Mouse (Mus musculus) embryonic facial prominence, embryonic 10.5 days (tissue): ENCODE measurements around the gene Got2. TPM values are rescaled to one million over a fixed set of nuclear protein-coding genes. Genes with fewer than 3 reads are reported as not detected.
A peak's percentile ranks its signal among the peaks of the same experiment; 100 is the strongest.
"Not testable (repeated sequence)": the region's sequence is repeated elsewhere in the genome, so short reads cannot be mapped to it uniquely, and the experiment has no call there.

Experiments
- DNase-seq: peaks from one replicate; pipeline ENCODE4 v3.0.0-alpha.2; 2017; ENCODE audit warnings: low spot score
- H3K27ac ChIP-seq: fragments of 300-500 bp; sonication (generic); replicated peaks from 2 replicates; pipeline ENCODE4 v1.5.1; 2016; ENCODE audit warnings: mild to moderate bottlenecking
- H3K27me3 ChIP-seq: fragments of 300-500 bp; sonication (generic); replicated peaks from 2 replicates; pipeline ENCODE4 v1.6.1; 2016; ENCODE audit warnings: low read depth, mild to moderate bottlenecking; ENCODE audit not compliant: poor library complexity, severe bottlenecking
- H3K36me3 ChIP-seq: fragments of 300-500 bp; sonication (generic); replicated peaks from 2 replicates; pipeline ENCODE4 v1.6.1; 2016; ENCODE audit warnings: mild to moderate bottlenecking, moderate library complexity
- H3K4me1 ChIP-seq: fragments of 300-500 bp; sonication (generic); 2 replicates; pipeline ENCODE4 v1.6.1; 2016
- H3K4me3 ChIP-seq: fragments of 300-500 bp; sonication (generic); 2 replicates; pipeline ENCODE4 v1.5.1; 2016; ENCODE audit warnings: mild to moderate bottlenecking, moderate library complexity
- H3K9me3 ChIP-seq: fragments of 300-500 bp; sonication (generic); 2 replicates; pipeline ENCODE4 v1.6.1; 2016; ENCODE audit warnings: mild to moderate bottlenecking
- WGBS: fragments of 180-500 bp; shearing (Covaris S2); methylation state at CpG from one replicate; pipeline ENCODE4 v1.1.7; 2016; 5-methylcytosine and 5-hydroxymethylcytosine counted together
- polyA plus RNA-seq: library from polyadenylated mRNA; unstranded; fragments of >200 nt; fragmentation: Nextera tagmentation; extraction: Ambion mirVana; gene quantifications from 2 replicates; pipeline ENCODE4 v1.2.1, GENCODE M21; 2016

Got2 gene
- polyA plus RNA-seq, 1 experiment from 2014 or later, result 183 TPM

- H3K27me3 ChIP-seq, result no peaks in the 10 kb centered on the region
- WGBS, result under 1% methylated on average over 16 of the region's 16 CpGs
- DNase-seq, result peak; percentile 80
- peaks cover 21% of the 10 kb centered on the region for H3K36me3 ChIP-seq
- H3K27ac ChIP-seq, result peak overlapping the region; percentile 85
- H3K4me1 ChIP-seq, result peaks cover 18% of the 10 kb centered on the region
- peak overlapping the region; percentile 62 for H3K4me3 ChIP-seq
- no peaks in the 10 kb centered on the region for H3K9me3 ChIP-seq
Measured at GRCm38 (mm10) chr8:95833435-95833984, 54.8 kb downstream of the Got2 start.

- Histone ChIP-seq H3K27me3 (no peaks in the 10 kb centered on the region), H3K27ac (peak overlapping the region; percentile 85), H3K4me1 (peaks cover 18% of the 10 kb centered on the region), H3K36me3 (peaks cover 21% of the 10 kb centered on the region), H3K9me3 (no peaks in the 10 kb centered on the region), H3K4me3 (peak overlapping the region; percentile 62)
- 16% methylated on average over 16 of the region's 16 CpGs for WGBS
- peak; percentile 86 for DNase-seq
Measured at GRCm38 (mm10) chr8:95832603-95833434, 55.5 kb downstream of the Got2 start.

GRCm38 (mm10) chr8:95830144-95830543 lies 58.2 kb downstream of the Got2 start:
- peaks cover 18% of the 10 kb centered on the region for H3K4me1 ChIP-seq
- no peaks in the 10 kb centered on the region for H3K9me3 ChIP-seq
- no peaks in the 10 kb centered on the region for H3K27me3 ChIP-seq
- WGBS, result 69% methylated on average over 3 of the region's 3 CpGs
- no peak overlapping the region for H3K4me3 ChIP-seq
- DNase-seq, result no peak
- no peak overlapping the region for H3K27ac ChIP-seq
- H3K36me3 ChIP-seq, result peaks cover 5% of the 10 kb centered on the region; the same call in 1 of the 2 replicates

- H3K27me3 ChIP-seq, H3K9me3 ChIP-seq, H3K27ac ChIP-seq, H3K4me3 ChIP-seq, DNase-seq, H3K36me3 ChIP-seq, H3K4me1 ChIP-seq: not testable (repeated sequence)
- WGBS, result 58% methylated on average over 25 of the region's 25 CpGs
Measured at GRCm38 (mm10) chr8:95825162-95825561, 63.2 kb downstream of the Got2 start, which contains the start of gene Sap18b. Gene Sap18b, plus strand, starts transcription at chr8:95825346.

GRCm38 (mm10) chr8:95822699-95823098 lies 65.6 kb downstream of the Got2 start:
- WGBS, result 87% methylated on average over 3 of the region's 3 CpGs
- H3K27ac ChIP-seq, result no peak overlapping the region
- no peak for DNase-seq

GRCm38 (mm10) chr8:95822096-95822495 lies 66.3 kb downstream of the Got2 start:
- Histone ChIP-seq H3K27ac (no peak overlapping the region), H3K27me3 (no peaks in the 10 kb centered on the region)
- WGBS, result 88% methylated on average over 5 of the region's 5 CpGs

More at GRCm38 (mm10) chr8:95822699-95823098, 65.6 kb downstream of the Got2 start:
- Histone ChIP-seq H3K4me3 (no peak overlapping the region), H3K9me3 (no peaks in the 10 kb centered on the region), H3K36me3 (no peaks in the 10 kb centered on the region), H3K4me1 (no peaks in the 10 kb centered on the region; the same call in 1 of the 2 replicates), H3K27me3 (no peaks in the 10 kb centered on the region)

GRCm38 (mm10) chr8:95821266-95821665 lies 67.1 kb downstream of the Got2 start:
- no peaks in the 10 kb centered on the region for H3K27me3 ChIP-seq
- WGBS, result 87% methylated on average over 6 of the region's 6 CpGs
- no peaks in the 10 kb centered on the region for H3K36me3 ChIP-seq
- no peak for DNase-seq
- H3K9me3 ChIP-seq, result no peaks in the 10 kb centered on the region
- peaks cover 1% of the 10 kb centered on the region; the same call in 1 of the 2 replicates for H3K4me1 ChIP-seq
- no peak overlapping the region for H3K27ac ChIP-seq
- no peak overlapping the region for H3K4me3 ChIP-seq

More at GRCm38 (mm10) chr8:95822096-95822495, 66.3 kb downstream of the Got2 start:
- H3K36me3 ChIP-seq, result no peaks in the 10 kb centered on the region
- no peak for DNase-seq
- H3K4me1 ChIP-seq, result no peaks in the 10 kb centered on the region; the same call in 1 of the 2 replicates
- H3K4me3 ChIP-seq, result no peak overlapping the region
- H3K9me3 ChIP-seq, result no peaks in the 10 kb centered on the region

- Histone ChIP-seq H3K9me3 (no peaks in the 10 kb centered on the region), H3K36me3 (no peaks in the 10 kb centered on the region), H3K4me1 (0 out of 2 replicates have a peak, but pooled peaks cover 3% of the 10 kb centered on the region), H3K27me3 (no peaks in the 10 kb centered on the region), H3K4me3 (no peak overlapping the region), H3K27ac (no peak overlapping the region)
- no peak for DNase-seq
- WGBS, result 16% methylated on average over 1 of the region's 1 CpGs
Measured at GRCm38 (mm10) chr8:95818211-95818610, 70.1 kb downstream of the Got2 start.

GRCm38 (mm10) chr8:95817597-95817996 lies 70.8 kb downstream of the Got2 start:
- H3K27me3 ChIP-seq, result no peaks in the 10 kb centered on the region
- no peak for DNase-seq
- 63% methylated on average over 3 of the region's 3 CpGs for WGBS
- no peak overlapping the region for H3K27ac ChIP-seq
- H3K4me1 ChIP-seq, result 0 out of 2 replicates have a peak, but pooled peaks cover 3% of the 10 kb centered on the region
- no peak overlapping the region for H3K4me3 ChIP-seq
- H3K9me3 ChIP-seq, result no peaks in the 10 kb centered on the region
- no peaks in the 10 kb centered on the region for H3K36me3 ChIP-seq

- no peaks in the 10 kb centered on the region for H3K27me3 ChIP-seq
- no peak for DNase-seq
- H3K4me1 ChIP-seq, result 0 out of 2 replicates have a peak, but pooled peaks cover 3% of the 10 kb centered on the region
- H3K9me3 ChIP-seq, result no peaks in the 10 kb centered on the region
- 46% methylated on average over 6 of the region's 6 CpGs for WGBS
- no peak overlapping the region for H3K4me3 ChIP-seq
- no peak overlapping the region for H3K27ac ChIP-seq
- no peaks in the 10 kb centered on the region for H3K36me3 ChIP-seq
Measured at GRCm38 (mm10) chr8:95816044-95816708, 72.2 kb downstream of the Got2 start.
